Mouse (Mus musculus): ENCODE measurements at regions not wholly inside any gene's neighbourhood (a gene's known extent, or its start where the extent isn't known, plus 50 kb on each side); places are given as distances from the start of the nearest gene placed in this dataset.

DNA sequence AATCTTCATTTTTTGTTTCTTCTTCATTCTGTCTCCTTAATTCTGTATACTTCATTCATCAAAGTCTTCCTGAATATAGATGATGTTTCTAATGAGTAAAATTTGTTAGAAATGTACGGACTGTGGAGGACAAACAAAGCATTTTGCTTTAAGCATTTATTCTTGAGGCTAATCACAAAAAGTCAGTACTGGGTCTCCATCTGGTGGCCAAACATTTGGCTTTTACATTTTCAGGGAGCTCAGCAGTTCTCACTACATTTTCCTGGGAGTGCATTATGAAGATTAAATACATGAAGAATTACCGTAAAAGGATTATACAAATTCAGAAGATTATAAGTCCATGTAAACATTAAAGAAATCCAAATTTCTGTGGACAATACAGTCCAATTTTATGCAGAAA, 123.6 kb upstream of the Apob start:
- TF ChIP-seq CTCF (IDR thresholded peaks at IDR 0.05; ENCODE audit: borderline replicate concordance, insufficient read depth, low read depth, low read length) (no peak), POLR2A (IDR thresholded peaks at IDR 0.05; ENCODE audit: borderline replicate concordance, insufficient read depth, low read length) (no peak)

Measured in cerebellum, adult 2 months (tissue).